Mouse (Mus musculus): ENCODE results near the gene Smarcb1. TPM values are rescaled to one million over a fixed set of nuclear protein-coding genes. Genes with fewer than 3 reads are reported as not detected.
A peak's percentile ranks its signal among the peaks of the same experiment; 100 is the strongest.

Gene Smarcb1
- polyA plus RNA-seq (2015; fragmentation: Nextera tagmentation; extraction: Ambion mirVana), result 109 TPM in 2 replicates

DNA sequence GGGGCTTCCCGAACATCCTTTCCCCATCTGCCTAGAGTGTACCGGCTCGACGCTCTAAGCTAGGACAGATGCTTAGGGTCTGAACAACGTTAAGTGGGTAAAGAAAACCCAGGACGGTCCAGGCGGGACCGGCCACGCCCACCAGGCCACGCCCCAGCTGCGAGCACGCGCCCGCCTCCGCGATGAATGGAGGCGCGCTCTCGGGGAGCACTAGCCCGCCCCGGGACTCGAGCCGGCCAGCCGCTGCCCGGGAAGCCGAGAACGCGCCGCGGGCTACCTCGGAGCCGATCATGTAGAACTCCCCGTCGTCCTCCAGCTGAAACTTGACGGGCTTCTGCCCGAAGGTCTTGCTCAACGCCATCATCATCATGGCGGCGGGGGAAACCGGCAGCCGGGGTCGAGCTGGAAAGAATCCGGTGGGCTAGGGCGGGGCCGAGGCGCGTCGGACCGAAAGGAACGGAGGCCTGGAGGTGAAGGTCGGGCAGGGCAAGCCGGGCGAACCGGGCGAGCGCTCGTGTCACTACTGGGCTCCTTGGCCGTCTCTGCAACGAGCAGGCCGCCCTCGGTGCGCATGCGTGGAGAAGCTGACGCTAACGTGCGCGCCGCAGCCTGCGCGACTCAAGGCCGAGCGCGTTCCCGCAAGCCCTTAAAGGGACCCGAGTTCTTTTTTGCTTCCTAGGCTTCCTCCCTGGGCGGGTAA is at the start of gene Smarcb1:
Gene Smarcb1 (minus strand): TSS at position 592 of the 700 bp plus-strand sequence.
- peaks cover 21% of the 10 kb centered on the region; the same call in 1 of the 2 replicates for H3K4me1 ChIP-seq (ENCODE audit: insufficient read depth, low read depth, low read length)
- peak within 1 kb of the TSS; percentile 98 for H3K4me3 ChIP-seq (ENCODE audit: low read depth, low read length)
- DNase-seq (ENCODE audit: low spot score) (peak; percentile 99), ATAC-seq (peak; percentile 91)
- peak within 1 kb of the TSS; percentile 86 for H3K4me2 ChIP-seq (replicated peaks; ENCODE audit: low read depth, low read length)
- H3K27me3 ChIP-seq (replicated peaks; ENCODE audit: insufficient read depth, low read length), result no peaks in the 10 kb centered on the region
- peak within 1 kb of the TSS; percentile 94 for H3K27ac ChIP-seq (ENCODE audit: low read length)
- no peaks in the 10 kb centered on the region for H3K9me3 ChIP-seq (ENCODE audit: low read length)
- under 1% methylated on average over 69 of the region's 76 CpGs for WGBS
- TF ChIP-seq CTCF (IDR thresholded peaks at IDR 0.05), result no peak
- no peak for TF ChIP-seq EP300 (IDR thresholded peaks at IDR 0.05)
- H3K9ac ChIP-seq (replicated peaks; ENCODE audit: low read depth), result peak within 1 kb of the TSS; percentile 76
- H3K36me3 ChIP-seq (ENCODE audit: insufficient read depth, low read length), result no peaks in the 10 kb centered on the region

DNA sequence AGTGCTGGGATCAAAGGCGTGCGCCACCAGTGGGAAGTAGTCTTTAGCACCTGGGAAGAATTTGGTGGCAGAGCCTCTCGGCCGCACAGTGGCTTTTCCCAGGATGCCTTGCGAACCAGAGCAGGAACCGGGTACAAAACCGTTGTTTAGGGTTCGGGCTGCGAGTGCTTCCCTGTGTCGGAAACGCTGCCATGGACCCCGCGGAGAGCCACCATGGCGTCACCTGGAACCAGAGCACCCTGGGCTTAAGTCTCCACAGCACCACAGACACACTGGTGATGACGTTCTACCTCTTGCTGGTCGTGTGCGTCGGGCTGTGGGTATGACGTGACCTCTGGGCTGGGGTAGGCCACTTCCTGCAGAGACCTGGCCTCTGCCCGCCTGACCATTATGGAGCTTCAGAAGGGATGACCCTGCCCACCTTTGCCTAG is 33.0 kb upstream of the Smarcb1 start, which contains the start of gene Gm5134:
Gene Gm5134 (plus strand): TSS at position 134 of the 431 bp plus-strand sequence.
- DNase-seq (ENCODE audit: low spot score), result no peak
- no peak for ATAC-seq
- no peaks in the 10 kb centered on the region for H3K9me3 ChIP-seq (ENCODE audit: low read length)
- no peak within 1 kb of the TSS for H3K27ac ChIP-seq (ENCODE audit: low read length)
- H3K27me3 ChIP-seq (replicated peaks; ENCODE audit: insufficient read depth, low read length), result no peaks in the 10 kb centered on the region
- no peak within 1 kb of the TSS for H3K4me3 ChIP-seq (ENCODE audit: low read depth, low read length)
- 0 out of 2 replicates have a peak, but pooled peaks cover 3% of the 10 kb centered on the region for H3K4me1 ChIP-seq (ENCODE audit: insufficient read depth, low read depth, low read length)
- H3K4me2 ChIP-seq (replicated peaks; ENCODE audit: low read depth, low read length), result no peak within 1 kb of the TSS
- 25% methylated on average over 20 of the region's 20 CpGs for WGBS
- no peak for TF ChIP-seq CTCF (IDR thresholded peaks at IDR 0.05)
- TF ChIP-seq EP300 (IDR thresholded peaks at IDR 0.05), result no peak
- no peak within 1 kb of the TSS for H3K9ac ChIP-seq (replicated peaks; ENCODE audit: low read depth)
- H3K36me3 ChIP-seq (ENCODE audit: insufficient read depth, low read length), result no peaks in the 10 kb centered on the region

DNA sequence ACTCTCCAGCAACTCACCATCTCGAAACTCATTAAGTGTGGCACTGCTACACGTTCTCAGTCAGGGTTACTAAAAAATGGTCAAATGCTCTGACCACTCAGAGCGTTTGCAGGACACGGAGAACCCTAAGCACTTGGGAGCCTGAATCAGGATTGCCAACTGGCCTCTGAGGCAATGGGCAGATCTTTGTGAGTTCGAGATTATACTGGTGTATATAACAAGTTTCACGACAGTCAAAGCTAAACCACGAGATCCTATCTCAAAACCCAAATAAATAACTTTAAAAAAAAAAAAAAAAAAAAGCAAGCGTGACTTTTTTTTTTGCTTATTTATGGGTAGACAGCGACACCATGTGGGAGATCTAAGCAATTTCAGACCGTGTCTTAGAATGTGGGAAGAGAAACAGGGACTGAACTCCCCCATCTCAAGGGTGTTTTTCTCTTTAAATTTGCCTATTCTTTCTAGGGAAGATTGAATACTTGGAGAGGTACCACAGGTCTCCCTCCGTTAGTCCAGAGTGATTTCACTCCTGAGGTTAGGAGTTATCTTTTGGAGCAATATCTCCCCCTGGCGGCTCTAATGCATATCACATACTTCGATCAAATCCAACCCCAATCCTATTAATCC is 30.1 kb upstream of the Smarcb1 start:
- Histone ChIP-seq H3K27ac (ENCODE audit: low read length) (no peak overlapping the region), H3K9ac (replicated peaks; ENCODE audit: low read depth) (peak overlapping the region; percentile 41; the same call in 1 of the 2 replicates), H3K27me3 (replicated peaks; ENCODE audit: insufficient read depth, low read length) (no peaks in the 10 kb centered on the region), H3K4me2 (replicated peaks; ENCODE audit: low read depth, low read length) (peak overlapping the region; percentile 80), H3K9me3 (ENCODE audit: low read length) (no peaks in the 10 kb centered on the region), H3K4me1 (ENCODE audit: insufficient read depth, low read depth, low read length) (0 out of 2 replicates have a peak, but pooled peaks cover 3% of the 10 kb centered on the region), H3K36me3 (ENCODE audit: insufficient read depth, low read length) (no peaks in the 10 kb centered on the region), H3K4me3 (ENCODE audit: low read depth, low read length) (peak overlapping the region; percentile 34)
- TF ChIP-seq EP300 (IDR thresholded peaks at IDR 0.05) (no peak), CTCF (IDR thresholded peaks at IDR 0.05) (peak; percentile 73)
- ATAC-seq (peak; percentile 25), DNase-seq (ENCODE audit: low spot score) (peak; percentile 67)
- WGBS, result 4% methylated on average over 13 of the region's 13 CpGs

DNA sequence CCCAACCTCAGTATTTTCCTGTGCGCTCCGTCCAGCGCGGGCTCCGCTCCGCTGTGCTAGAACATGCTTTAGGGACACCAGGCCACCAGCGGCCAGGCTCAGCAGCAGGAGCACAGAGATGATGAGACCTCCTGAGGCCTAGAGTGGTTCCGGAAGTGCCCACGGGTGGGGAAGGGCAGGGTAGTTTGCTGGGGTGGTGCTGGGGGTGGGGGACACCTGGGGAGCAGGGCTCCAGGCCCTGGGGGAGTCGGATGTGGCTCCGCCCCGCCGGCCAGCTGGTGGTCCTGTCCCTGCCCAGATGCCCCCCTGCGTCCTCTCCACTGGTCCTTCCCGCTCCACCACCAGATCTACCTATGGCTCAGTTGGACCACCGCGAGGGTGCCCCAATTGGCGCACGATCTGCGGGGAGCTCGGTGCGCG is 29.4 kb upstream of the Smarcb1 start:
- Histone ChIP-seq H3K9ac (replicated peaks; ENCODE audit: low read depth) (peak overlapping the region; percentile 41; the same call in 1 of the 2 replicates), H3K4me3 (ENCODE audit: low read depth, low read length) (peak overlapping the region; percentile 34), H3K9me3 (ENCODE audit: low read length) (no peaks in the 10 kb centered on the region), H3K36me3 (ENCODE audit: insufficient read depth, low read length) (no peaks in the 10 kb centered on the region), H3K27me3 (replicated peaks; ENCODE audit: insufficient read depth, low read length) (no peaks in the 10 kb centered on the region), H3K4me1 (ENCODE audit: insufficient read depth, low read depth, low read length) (0 out of 2 replicates have a peak, but pooled peaks cover 3% of the 10 kb centered on the region), H3K4me2 (replicated peaks; ENCODE audit: low read depth, low read length) (peak overlapping the region; percentile 80), H3K27ac (ENCODE audit: low read length) (no peak overlapping the region)
- WGBS, result 2% methylated on average over 19 of the region's 23 CpGs
- peak; percentile 55 for DNase-seq (ENCODE audit: low spot score)
- ATAC-seq, result peak; percentile 58
- no peak for TF ChIP-seq CTCF (IDR thresholded peaks at IDR 0.05)
- no peak for TF ChIP-seq EP300 (IDR thresholded peaks at IDR 0.05)

DNA sequence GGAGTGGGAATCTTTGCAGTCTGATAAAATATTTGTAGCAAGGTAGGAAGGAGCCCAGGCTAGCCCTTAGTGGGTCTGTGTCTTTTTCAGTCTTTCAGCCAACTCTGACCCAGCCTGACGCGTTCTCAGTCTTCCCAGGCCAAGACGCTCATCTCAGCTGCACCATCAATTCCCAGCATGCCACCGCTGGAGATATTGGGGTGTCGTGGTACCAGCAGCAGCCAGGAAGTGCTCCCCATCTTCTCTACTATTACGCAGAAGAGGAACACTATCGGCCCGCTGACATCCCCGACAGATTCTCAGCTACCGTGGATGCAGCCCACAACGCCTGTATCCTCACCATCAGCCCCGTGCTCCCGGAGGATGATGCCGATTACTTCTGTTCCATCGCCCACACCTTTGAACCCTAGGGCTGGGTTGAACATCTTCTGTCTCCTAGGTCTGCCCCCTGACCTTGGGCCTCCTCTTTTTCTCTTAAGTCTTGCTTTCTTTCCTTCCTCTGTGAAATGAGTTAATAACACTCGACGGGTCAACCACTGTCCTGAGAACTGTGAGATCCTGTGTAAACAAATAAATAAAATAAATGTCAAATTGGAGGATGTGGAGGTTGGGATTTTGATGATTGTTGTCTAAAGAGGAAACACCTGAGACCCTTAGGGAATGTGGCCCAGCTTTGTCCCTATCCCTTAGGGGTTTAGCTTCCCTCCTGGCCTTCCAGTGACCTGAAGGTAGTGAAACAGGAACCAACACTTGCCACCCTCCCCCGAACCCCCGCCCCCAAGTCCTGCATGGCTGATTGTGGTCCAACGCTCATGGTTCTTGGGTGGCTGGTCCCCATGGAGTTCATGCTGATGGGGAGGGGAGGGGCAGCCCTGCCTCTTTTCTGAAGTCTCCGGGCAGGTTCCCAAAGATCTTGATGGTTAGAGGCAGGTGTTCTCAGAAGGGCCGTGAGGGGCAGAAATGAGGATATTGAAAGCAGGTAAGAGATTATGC is 27.9 kb upstream of the Smarcb1 start:
- Histone ChIP-seq H3K36me3 (ENCODE audit: insufficient read depth, low read length) (no peaks in the 10 kb centered on the region), H3K4me2 (replicated peaks; ENCODE audit: low read depth, low read length) (no peak overlapping the region), H3K27ac (ENCODE audit: low read length) (no peak overlapping the region), H3K9me3 (ENCODE audit: low read length) (no peaks in the 10 kb centered on the region), H3K4me3 (ENCODE audit: low read depth, low read length) (no peak overlapping the region), H3K9ac (replicated peaks; ENCODE audit: low read depth) (no peak overlapping the region), H3K4me1 (ENCODE audit: insufficient read depth, low read depth, low read length) (0 out of 2 replicates have a peak, but pooled peaks cover 3% of the 10 kb centered on the region), H3K27me3 (replicated peaks; ENCODE audit: insufficient read depth, low read length) (no peaks in the 10 kb centered on the region)
- TF ChIP-seq CTCF (IDR thresholded peaks at IDR 0.05) (no peak), EP300 (IDR thresholded peaks at IDR 0.05) (no peak)
- WGBS, result 73% methylated on average over 22 of the region's 22 CpGs
- ATAC-seq, result no peak
- DNase-seq (ENCODE audit: low spot score), result no peak
